Mouse (Mus musculus) layer of hippocampus, postnatal 10 days (tissue): ENCODE measurements around the gene Traf3ip2. TPM values are rescaled to one million over a fixed set of nuclear protein-coding genes. Genes with fewer than 3 reads are reported as not detected.
A peak's percentile ranks its signal among the peaks of the same experiment; 100 is the strongest.

Source experiments
- DNase-seq, 2 experiments: peaks; one replicate each; pipeline ENCODE4 v3.0.0; 2021; ENCODE audit warnings: low spot score in 2 of 2
- total RNA-seq, 2 experiments: library from RNA; stranded (reverse); gene quantifications; 2 replicates each; pipeline ENCODE4 v1.2.3; 2021

Traf3ip2 gene
- total RNA-seq, 2 experiments from 2014 or later = 1.9 to 2.0 TPM

GRCm38 (mm10) chr10:39674106-39674505 lies 61.4 kb downstream of the Traf3ip2 start:
- no peak for DNase-seq

- peak in 1 of 2 experiments; percentile 30 for DNase-seq
These were observed 62.0 kb downstream of the Traf3ip2 start for GRCm38 (mm10) chr10:39674766-39675165.

- DNase-seq = no peak
These were observed 65.6 kb downstream of the Traf3ip2 start for GRCm38 (mm10) chr10:39678199-39678791.

GRCm38 (mm10) chr10:39681014-39681413 lies 68.3 kb downstream of the Traf3ip2 start:
- no peak for DNase-seq

GRCm38 (mm10) chr10:39682556-39682955 lies 69.8 kb downstream of the Traf3ip2 start:
- DNase-seq = no peak

- no peak for DNase-seq
These were observed 70.7 kb downstream of the Traf3ip2 start for GRCm38 (mm10) chr10:39683481-39683880.

- DNase-seq = no peak
These were observed 74.1 kb downstream of the Traf3ip2 start for GRCm38 (mm10) chr10:39686811-39687210.

GRCm38 (mm10) chr10:39687851-39688250 lies 75.1 kb downstream of the Traf3ip2 start:
- no peak for DNase-seq

- no peak for DNase-seq
These were observed 78.8 kb downstream of the Traf3ip2 start for GRCm38 (mm10) chr10:39691351-39692064.

- DNase-seq = no peak
These were observed 79.4 kb downstream of the Traf3ip2 start for GRCm38 (mm10) chr10:39692152-39692551.

Other genes with a start within 250 kb of the Traf3ip2 start
- 100 to 1,000 TPM; 235 to 244 TPM for gene Fyn, start 244.1 kb upstream of the Traf3ip2 start, total RNA-seq
- gene Rev3l, start 119.2 kb downstream of the Traf3ip2 start, total RNA-seq = 10 to 100 TPM; 83.2 to 85.6 TPM